Mouse (Mus musculus) T-helper 1 cell (primary cell): ENCODE data around the gene Mapk6.

Experiments
- in situ Hi-C: fragments of 300-600 bp; cut with MboI, MseI; formaldehyde crosslinking; loops from one replicate; pipeline ENCODE4 v1.15.1; 2025; ENCODE audit warnings: high pct_unique_total_duplicates

The Mapk6 gene

DNA sequence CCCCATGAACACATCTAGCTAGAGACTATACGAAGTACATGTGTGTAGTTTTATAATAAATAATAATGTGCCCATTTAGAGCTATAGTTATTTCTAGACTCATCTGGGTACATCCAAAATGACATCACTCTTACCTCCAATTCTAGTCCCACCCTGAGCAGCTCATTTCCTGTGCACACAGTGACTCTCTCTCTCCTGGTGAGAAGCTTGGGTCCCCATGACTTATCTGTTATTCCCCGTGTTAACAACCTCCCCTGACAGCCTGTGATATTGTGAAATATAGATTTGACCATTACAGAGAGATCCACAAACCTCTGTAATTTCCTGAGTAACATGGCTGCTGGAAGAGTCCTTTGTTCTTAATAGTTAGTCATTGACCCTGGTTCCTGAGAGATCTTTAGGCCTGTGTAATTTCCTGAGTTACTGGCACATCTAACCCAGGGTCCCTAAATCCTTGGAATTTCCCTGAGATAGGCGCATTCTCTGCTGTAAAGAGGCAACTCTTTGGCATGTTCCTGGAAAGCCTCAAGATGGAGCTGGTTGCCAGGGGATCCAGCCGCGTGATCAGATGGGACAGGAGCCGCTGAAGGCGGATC is 16.1 kb upstream of the Mapk6 start:
- in situ Hi-C loops = no loop called here

DNA sequence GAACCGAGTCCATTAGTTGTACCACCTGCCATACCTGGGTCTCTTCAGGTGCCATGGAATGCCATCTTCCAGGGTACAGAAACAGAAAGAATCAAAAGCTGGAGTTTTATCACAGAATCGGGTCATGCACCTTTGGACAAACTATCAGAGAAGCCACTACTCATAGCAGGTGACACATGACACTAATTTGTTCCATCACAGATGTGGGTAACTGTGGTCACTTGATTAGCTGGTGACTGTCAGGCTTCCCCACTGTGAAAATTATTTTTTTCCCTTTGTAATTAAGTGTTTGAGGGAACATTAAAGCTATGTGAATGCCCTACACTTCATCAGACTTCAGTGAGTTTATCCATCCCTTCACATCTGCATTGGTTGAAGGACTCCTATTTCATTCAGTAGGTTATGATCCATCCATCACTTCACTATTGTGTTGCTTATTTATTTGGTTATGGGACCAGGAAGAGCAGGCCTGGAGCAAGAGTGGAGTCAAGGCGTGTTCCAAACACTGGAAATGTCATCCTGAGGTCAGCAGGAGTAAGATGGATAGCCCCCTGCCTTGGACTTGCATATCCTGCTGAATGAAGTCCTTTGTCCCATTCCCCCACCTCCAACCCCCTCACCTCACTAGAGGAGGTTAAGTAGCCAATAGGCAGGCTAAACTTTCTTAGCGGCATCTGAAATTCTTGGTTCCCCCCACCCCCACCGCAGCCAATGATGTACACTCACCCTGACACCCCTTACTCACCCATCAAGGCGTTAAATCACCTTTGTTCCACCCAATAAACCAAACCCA is 14.7 kb upstream of the Mapk6 start:
- in situ Hi-C loops = no loop called here

DNA sequence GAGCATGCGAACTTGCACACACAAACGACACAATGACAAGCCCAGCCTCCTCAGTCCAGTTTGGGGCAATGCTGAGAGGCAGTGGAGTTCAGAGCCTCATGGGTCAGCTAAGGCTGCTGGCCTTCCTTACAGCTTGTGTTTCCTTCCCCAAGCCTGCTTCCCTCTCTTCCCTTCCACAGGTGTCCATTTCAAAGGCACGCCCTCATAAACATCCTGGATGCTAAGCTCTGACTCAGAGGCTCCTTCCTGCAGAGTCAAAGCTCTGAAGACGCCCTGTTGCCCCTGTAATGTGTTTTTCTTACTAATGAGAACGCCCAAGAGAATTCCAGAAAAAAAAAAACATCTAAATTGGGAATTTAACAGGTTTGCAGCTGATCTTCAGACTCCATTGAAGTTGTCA is 13.9 kb upstream of the Mapk6 start:
- in situ Hi-C loops = no loop called here

DNA sequence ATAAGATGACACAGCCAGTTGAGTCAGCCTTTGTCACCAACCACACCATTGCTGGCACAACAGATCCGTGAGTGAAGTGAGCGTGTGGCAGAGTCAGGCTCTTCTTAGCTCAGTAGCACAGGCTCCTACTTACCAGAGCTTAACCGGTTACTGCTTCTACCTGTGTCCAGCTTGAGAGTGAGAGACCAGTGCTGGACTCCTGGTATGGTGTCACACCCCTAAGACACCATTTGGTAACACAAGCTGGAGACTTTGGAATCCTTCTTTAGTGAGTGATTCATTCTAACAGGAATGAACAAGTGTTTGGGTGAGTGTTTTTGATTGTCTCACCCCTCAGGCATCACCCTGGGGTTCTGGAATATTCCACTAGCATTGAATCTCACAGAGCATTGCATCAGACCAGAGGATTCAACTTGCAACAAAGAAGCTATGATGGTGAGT is 12.5 kb upstream of the Mapk6 start:
- in situ Hi-C loops = no loop called here

DNA sequence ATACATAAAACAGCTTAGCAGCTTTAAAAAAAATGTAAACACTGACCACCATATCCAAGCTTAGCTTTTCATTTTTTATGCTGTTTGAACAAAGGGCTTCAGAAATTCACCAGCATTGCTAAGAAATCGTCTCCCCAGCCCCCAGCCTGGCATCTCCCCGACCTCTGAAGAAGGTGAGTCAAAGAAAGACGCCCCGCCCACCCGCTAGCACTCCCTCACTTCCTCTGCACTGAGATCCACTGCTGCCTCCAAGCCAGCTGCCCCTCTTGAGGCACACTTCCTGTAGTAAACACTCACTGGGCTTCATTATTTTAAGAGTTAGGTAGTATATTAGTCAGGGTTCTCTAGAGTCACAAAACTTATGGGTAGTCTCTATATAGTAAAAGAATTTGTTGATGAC is 4.4 kb upstream of the Mapk6 start:
- in situ Hi-C loops = no loop called here

- in situ Hi-C loops = no loop called here
Observed at GRCm38 (mm10) chr9:75413206-75413605, 3.4 kb upstream of the Mapk6 start.

- in situ Hi-C loops = no loop called here
Observed at GRCm38 (mm10) chr9:75411584-75411983, 1.8 kb upstream of the Mapk6 start.

- in situ Hi-C loops = no loop called here
Observed at GRCm38 (mm10) chr9:75410868-75411487, 1.2 kb upstream of the Mapk6 start.

DNA sequence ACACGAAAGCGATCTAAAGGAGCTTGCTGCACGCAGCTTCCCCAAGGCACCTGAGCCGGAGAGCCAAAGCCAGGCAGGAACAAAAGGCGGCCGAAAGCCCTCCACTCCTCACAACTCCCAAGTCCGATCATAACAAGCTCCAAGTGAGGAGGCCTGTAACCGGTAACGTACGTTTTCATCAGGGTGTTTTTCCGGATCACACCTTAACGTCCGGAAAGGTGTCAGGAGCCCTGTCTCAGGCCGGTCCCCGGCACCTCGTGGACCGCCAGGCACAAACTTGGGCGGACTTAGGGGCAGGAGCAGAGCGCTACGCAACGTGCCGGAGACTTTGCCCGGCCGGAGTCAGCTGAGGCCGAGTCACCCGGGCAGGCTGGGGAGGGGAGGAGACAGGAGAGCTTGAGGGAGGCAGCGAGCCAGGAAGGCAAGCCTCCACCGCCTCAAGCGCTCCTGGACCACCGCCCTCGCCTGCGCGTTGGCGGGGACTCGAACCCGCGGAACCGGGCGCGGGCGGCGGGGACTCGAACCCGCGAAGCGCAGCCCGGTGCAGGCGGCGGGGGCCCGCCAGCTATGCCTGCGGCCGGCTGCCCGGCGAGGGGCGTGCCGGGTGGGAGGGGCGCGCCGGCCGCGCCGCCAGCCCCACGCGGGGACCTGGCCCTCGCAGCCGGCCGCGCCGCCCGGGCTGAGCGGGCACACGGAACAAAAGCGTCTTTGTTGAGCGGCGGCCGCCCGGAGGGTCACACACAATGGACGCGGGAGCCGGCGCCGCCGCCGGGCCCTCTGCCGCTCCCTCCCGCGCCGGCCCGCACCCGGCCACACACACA is 564 bp downstream of the Mapk6 start:
- in situ Hi-C loops = no loop called here

GRCm38 (mm10) chr9:75408204-75408826 is 1.5 kb downstream of the Mapk6 start:
- in situ Hi-C loops = no loop called here

DNA sequence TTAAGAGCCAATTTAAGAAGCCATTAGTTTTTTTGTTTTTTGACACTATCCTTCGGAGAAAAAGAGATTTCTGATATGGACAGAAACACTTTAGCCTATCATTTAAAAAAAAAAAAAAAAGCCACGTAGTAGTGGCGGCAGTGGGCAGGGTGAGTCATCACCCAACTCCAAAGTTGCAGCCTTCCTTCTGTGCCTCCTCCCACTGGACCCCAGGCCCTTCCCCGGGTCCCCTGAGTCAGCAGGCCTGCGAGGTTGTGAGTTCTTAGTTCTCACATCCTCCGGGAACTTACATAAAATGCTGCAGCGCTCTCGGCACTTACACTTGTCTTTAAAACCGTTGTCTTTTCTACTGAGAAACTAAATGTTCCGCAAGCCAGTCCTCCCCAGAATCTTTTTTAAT is 2.0 kb downstream of the Mapk6 start:
- in situ Hi-C loops = no loop called here

- in situ Hi-C loops = no loop called here
Observed at GRCm38 (mm10) chr9:75406121-75406520, 3.7 kb downstream of the Mapk6 start.

GRCm38 (mm10) chr9:75403520-75403919 is 6.3 kb downstream of the Mapk6 start:
- in situ Hi-C loops = no loop called here

DNA sequence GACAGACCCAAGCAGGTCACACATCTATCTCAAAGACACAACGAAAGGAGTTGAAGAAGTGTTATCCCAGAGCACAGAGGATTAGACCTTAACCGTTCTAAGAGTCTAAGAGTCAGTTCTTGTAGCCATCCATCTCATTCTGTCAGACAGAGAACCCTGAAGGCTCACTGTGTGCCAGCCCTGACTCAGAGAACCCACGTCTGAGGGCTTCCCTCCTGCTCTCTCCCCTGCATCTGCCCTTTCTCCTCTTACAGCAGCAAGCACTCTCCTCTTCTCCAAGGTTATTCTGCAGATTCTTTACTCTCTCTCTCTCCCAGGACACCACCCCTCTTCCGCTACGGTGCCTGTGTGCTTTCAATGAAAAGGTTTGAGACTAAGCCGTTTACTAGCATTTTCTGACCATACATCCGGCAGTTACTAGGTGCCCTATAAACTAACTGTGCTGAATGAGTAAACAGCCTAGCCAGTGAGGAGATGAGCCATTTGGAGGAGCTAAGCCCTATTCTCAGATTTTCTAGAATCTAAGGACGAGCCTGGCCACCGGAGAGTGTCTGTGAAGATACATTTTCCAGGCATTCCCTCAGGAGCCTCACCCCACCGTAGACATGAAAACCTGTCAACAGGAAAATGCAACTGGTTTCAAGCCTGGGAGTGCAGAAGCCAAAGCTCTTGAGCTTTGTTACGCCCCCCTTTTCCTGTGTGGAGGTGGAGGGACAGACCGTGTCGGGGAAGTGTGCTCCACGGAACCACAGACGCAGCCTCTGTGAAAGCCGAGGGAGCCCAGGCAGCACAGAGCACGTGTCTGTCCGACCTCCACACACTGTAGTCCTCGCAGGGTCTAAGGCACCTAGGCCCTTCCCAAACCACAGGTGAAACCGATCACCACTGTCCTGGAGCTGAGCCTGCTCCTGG is 8.0 kb downstream of the Mapk6 start:
- in situ Hi-C loops = no loop called here

DNA sequence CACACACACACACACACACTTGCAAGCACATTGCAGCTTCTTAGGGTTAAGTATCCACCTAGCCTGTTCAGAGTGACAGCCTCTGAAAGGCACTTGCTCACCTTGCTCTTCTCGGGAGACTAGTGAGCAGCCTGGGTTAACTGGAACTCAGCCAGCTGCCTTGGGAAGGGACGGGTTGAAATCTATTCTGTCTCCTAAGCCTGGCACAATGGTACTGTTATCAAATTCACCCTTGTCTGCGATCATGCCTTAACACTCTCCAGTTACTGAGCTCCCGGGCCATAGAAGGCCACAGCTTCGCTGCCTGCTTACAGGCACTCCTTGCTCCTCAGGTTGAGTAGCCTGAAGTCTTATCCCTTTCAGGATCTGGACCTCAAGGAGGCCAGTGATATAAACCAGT is 9.2 kb downstream of the Mapk6 start:
- in situ Hi-C loops = no loop called here

DNA sequence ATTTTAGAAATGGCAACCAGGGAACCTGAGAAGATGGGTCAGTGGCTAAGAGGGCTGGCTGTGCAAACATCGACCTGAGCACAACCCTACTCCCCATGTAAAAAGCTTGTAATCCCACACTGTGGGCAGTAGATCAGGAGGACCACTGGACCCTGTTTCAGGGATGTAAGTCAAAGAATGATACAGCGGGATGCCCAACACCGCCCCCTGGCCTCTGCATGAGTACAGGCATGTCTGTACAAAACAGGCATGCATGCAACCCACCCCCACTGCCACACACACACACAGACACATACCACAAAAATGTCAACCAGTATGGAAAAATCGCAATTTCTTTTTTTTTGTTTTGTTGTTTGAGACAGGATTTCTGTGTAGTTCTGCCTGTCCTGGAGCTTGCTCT is 10.7 kb downstream of the Mapk6 start:
- in situ Hi-C loops = no loop called here

- in situ Hi-C loops = no loop called here
Observed at GRCm38 (mm10) chr9:75395971-75396370, 13.8 kb downstream of the Mapk6 start.

GRCm38 (mm10) chr9:75393251-75393650 is 16.6 kb downstream of the Mapk6 start:
- in situ Hi-C loops = loop anchor here (5.0 kb wide), 1 partner anchor 54 kb away; no protein-coding TSS in a partner anchor

GRCm38 (mm10) chr9:75385218-75385974 is 24.4 kb downstream of the Mapk6 start:
- in situ Hi-C loops = no loop called here
